Mouse (Mus musculus) C2C12 (cell line): ENCODE results near the gene Gpr12.

Source experiments
- CEBPB ChIP-seq: IDR thresholded peaks from one replicate; pipeline ENCODE4 v1.6.1; 2011; ENCODE audit warnings: low read depth, mild to moderate bottlenecking, control low read depth, moderate library complexity
- CTCF ChIP-seq: IDR thresholded peaks from one replicate; pipeline ENCODE4 v1.5.1; 2011; ENCODE audit not compliant: control insufficient read depth, insufficient read depth, insufficient read length
- FOSL1 ChIP-seq: IDR thresholded peaks from one replicate; pipeline ENCODE4 v1.8.0; 2011; ENCODE audit warnings: mild to moderate bottlenecking, low read length; ENCODE audit not compliant: poor library complexity, insufficient read depth, severe bottlenecking
- MAX ChIP-seq: IDR thresholded peaks from one replicate; pipeline ENCODE4 v1.6.1; 2011; ENCODE audit warnings: mild to moderate bottlenecking, control low read depth
- MYOD1 ChIP-seq: IDR thresholded peaks from one replicate; pipeline ENCODE4 v1.6.1; 2011; ENCODE audit warnings: low read depth; ENCODE audit not compliant: control insufficient read depth, insufficient read length
- MYOG ChIP-seq: IDR thresholded peaks from one replicate; pipeline ENCODE4 v1.6.1; 2011; ENCODE audit not compliant: control insufficient read depth, insufficient read length; ENCODE audit errors: extremely low read depth
- USF1 ChIP-seq: IDR thresholded peaks from one replicate; pipeline ENCODE4 v1.6.1; 2011; ENCODE audit warnings: low read depth, mild to moderate bottlenecking, control low read depth, moderate library complexity

GRCm38 (mm10) chr5:146630961-146631360 is 45.9 kb upstream of the Gpr12 start:
- TF ChIP-seq CTCF (no peak), USF1 (no peak), MYOG (no peak), MAX (no peak), FOSL1 (no peak), MYOD1 (no peak), CEBPB (no peak)
